Mouse (Mus musculus) heart, adult 2 months (tissue): ENCODE measurements around the gene Hk2.

Experiments
- CTCF ChIP-seq: fragments of 200-600 bp; IDR thresholded peaks from 2 replicates; pipeline ENCODE4 v1.8.1; 2022; ENCODE audit warnings: antibody characterized with exemption, mild to moderate bottlenecking, moderate library complexity
- EP300 ChIP-seq: fragments of 200-500 bp; IDR thresholded peaks from 2 replicates; pipeline ENCODE4 v1.6.1; 2011; ENCODE audit warnings: low read depth, low read length, control low read depth; ENCODE audit not compliant: insufficient read depth

DNA sequence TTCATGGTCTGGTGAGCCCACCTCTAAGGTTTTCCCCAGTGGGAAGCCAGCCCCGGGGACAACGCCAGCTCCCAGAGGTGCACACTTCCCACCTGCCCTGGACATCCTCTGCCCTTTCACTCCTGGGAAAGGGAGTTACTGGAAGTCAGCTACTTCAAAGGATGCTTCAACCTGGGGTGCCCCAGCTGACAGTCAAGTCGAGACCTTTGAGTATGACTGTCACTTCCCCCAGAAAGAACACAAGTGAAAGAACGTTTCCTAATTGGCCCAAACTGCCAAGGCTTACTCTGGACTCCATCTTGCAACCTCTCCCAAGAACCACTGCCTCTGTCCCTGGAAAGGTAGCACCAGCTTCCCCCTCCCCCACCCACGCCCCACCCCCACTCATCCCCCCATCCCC lies 4.5 kb downstream of the Hk2 start:
- TF ChIP-seq CTCF = no peak
- no peak for TF ChIP-seq EP300
